Mouse (Mus musculus) B cell, adult 2 months (primary cell): ENCODE data around the gene Rsph9.
A peak's percentile ranks its signal among the peaks of the same experiment; 100 is the strongest.

Experiments
- DNase-seq, 2 experiments: peaks; one replicate each; pipeline ENCODE4 v3.0.0; 2022

Rsph9 gene

GRCm38 (mm10) chr17:46138563-46139236 lies 5.3 kb downstream of the Rsph9 start:
- DNase-seq, result no peak

- no peak for DNase-seq
Measured at GRCm38 (mm10) chr17:46132862-46133261, 11.2 kb downstream of the Rsph9 start.

GRCm38 (mm10) chr17:46132058-46132718 lies 11.8 kb downstream of the Rsph9 start:
- peak; percentile 74 to 75 for DNase-seq

- no peak for DNase-seq
Measured at GRCm38 (mm10) chr17:46129741-46130498, 14.1 kb downstream of the Rsph9 start.

GRCm38 (mm10) chr17:46127814-46128493 lies 16.1 kb downstream of the Rsph9 start:
- DNase-seq, result no peak

GRCm38 (mm10) chr17:46126608-46127007 lies 17.4 kb downstream of the Rsph9 start:
- no peak for DNase-seq

- no peak for DNase-seq
Measured at GRCm38 (mm10) chr17:46123953-46124700, 19.9 kb downstream of the Rsph9 start.

- no peak for DNase-seq
Measured at GRCm38 (mm10) chr17:46123285-46123684, 20.7 kb downstream of the Rsph9 start.

- no peak for DNase-seq
Measured at GRCm38 (mm10) chr17:46122791-46123190, 21.2 kb downstream of the Rsph9 start.

GRCm38 (mm10) chr17:46119641-46120040 lies 24.4 kb downstream of the Rsph9 start:
- no peak for DNase-seq

- no peak for DNase-seq
Measured at GRCm38 (mm10) chr17:46118423-46118850, 25.6 kb downstream of the Rsph9 start.

- DNase-seq, result no peak
Measured at GRCm38 (mm10) chr17:46117623-46118422, 26.2 kb downstream of the Rsph9 start.

GRCm38 (mm10) chr17:46116881-46117280 lies 27.1 kb downstream of the Rsph9 start:
- DNase-seq, result no peak

GRCm38 (mm10) chr17:46116138-46116537 lies 27.9 kb downstream of the Rsph9 start:
- no peak for DNase-seq

- DNase-seq, result no peak
Measured at GRCm38 (mm10) chr17:46115489-46115888, 28.5 kb downstream of the Rsph9 start.

- DNase-seq, result peak; percentile 88
Measured at GRCm38 (mm10) chr17:46110402-46111289, 33.4 kb downstream of the Rsph9 start, which contains the start of gene Mrps18a. TSS of gene Mrps18a (plus strand) at chr17:46110986.

GRCm38 (mm10) chr17:46108286-46108685 lies 35.7 kb downstream of the Rsph9 start:
- DNase-seq, result no peak

- DNase-seq, result no peak
Measured at GRCm38 (mm10) chr17:46104487-46104886, 39.5 kb downstream of the Rsph9 start.

GRCm38 (mm10) chr17:46102608-46103159 lies 41.3 kb downstream of the Rsph9 start:
- DNase-seq, result no peak

- DNase-seq, result no peak
Measured at GRCm38 (mm10) chr17:46101906-46102305, 42.1 kb downstream of the Rsph9 start.
